Mouse (Mus musculus): ENCODE measurements around the gene Cd33.

Gene Cd33

DNA sequence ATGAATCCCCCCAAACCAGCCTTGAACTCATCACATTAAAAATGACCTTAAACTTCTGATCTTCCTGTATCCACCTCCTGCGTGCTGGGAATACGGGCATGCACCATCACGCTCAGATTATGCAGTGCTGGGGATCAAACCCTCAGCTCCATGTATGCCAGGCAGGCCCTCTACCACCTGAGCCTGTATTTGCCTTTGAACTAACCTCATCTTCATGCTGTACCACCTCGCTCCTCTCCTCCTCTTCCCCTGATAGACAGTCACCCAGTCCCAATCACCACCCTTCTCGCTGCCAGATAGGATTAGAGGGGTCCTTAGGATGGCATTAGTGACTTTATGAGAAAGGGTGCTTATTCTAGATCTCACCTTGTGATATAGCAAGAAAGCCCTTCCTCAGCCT lies 29.2 kb downstream of the Cd33 start:
- DNase-seq (ENCODE audit: low read depth, low spot score): no peak

- DNase-seq (ENCODE audit: low read depth, low spot score): no peak
These were observed 31.7 kb downstream of the Cd33 start for GRCm38 (mm10) chr7:43512519-43512918.

GRCm38 (mm10) chr7:43511707-43512478 lies 32.3 kb downstream of the Cd33 start:
- DNase-seq (ENCODE audit: low read depth, low spot score): no peak

DNA sequence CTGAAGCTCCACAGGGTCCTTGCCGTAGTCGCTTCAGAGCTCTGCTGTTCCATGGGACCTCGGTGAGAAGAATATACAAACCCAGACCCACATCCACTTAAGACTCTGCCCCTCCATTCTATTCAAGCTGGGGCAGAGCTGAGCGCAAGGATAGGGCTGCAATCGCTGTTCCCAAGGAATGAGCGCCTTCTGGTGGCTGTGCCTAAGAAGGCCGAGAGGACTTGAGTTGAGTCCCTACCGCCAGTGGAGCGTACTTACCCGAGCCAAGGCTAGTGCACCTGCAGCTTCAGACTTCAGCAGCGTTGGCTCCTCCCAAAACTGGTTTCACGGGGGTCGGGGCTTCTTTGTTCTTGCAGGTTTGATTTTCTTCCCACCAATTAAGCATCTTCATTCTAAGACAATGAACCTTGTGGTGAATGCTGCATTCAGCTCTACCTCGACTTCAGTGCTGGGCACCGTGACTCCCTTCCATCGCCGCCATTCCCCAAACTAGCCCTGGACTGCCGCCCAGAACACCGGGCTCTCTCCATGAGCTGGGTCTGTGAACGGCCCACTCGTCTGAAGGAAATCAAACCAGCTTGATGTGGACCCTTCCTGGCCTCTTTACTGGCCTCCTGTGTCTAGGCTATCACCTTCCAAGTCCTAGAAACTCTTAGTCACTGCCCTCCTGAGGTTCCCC lies 48.7 kb downstream of the Cd33 start:
- DNase-seq (ENCODE audit: low read depth, low spot score): peak; percentile 67

DNA sequence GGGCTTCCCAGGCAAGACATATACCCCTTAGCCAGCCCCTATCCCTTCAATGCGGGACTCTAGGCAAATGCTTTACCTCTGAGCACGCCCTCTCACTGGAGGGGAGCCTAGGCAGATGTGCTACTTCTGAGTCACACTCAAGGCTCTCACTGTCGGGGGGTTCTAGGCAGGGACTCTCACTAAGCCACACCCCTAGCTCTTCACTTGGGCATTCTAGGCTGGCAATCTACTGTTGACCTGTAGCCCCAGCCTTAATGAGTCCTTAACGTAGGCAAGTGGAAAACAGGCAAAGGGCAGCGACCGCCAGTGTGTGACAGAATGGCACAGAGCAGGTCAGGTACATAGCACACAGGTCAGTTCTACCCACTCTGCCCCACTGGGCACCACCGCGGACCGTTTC lies 53.4 kb downstream of the Cd33 start:
- DNase-seq (ENCODE audit: low read depth, low spot score): no peak

DNA sequence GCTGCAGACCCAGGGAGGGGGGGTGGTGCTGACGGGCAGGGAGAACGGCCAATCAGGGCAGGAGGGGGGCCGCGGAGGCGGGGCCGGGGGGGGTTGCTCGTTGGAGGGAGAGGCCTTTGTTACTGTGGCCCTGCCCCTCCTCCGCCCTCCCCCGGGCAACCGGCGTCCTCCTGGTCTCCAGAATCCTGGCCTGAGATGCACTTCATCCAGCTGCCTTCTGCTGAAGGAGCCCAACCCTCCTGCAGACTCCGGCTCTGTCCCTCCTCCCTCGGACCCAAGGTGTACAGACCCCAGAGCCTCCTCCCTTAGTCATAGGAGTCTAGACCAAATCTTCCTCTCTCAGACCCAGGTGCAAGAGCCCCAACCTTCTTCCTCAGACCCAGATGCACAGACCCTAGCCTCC lies 54.0 kb downstream of the Cd33 start:
- DNase-seq (ENCODE audit: low read depth, low spot score): no peak

DNA sequence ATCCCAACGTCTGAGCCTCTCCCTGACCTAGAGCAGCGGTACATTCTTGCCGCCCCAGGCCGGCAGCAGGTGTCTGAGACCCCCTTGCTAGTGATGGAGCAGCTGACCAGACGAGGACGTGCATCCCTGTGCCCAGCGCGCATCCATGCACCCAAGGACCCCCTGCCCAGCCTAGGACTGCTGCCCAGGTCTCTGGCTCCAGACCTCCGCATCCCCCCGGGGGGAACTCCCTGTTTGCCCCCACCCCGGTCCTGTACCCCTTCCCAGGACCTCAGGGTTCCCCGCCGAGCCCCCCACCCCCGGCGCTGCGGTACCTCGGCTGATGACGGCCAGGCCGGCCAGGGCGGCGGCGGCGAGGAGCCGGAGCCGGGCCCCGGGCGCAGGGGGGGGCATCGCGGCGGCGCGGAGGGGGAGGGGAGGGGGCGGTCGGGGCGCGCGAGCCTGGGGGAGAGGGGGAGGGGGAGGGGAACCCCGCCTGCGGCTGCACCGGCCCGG lies 54.5 kb downstream of the Cd33 start, which contains the start of gene Iglon5:
Iglon5 (minus strand) TSS at position 445 of the 495 bp plus-strand sequence.
- DNase-seq (ENCODE audit: low read depth, low spot score): no peak

GRCm38 (mm10) chr7:43488646-43489045 lies 55.6 kb downstream of the Cd33 start:
- no peak for DNase-seq (ENCODE audit: low read depth, low spot score)

DNA sequence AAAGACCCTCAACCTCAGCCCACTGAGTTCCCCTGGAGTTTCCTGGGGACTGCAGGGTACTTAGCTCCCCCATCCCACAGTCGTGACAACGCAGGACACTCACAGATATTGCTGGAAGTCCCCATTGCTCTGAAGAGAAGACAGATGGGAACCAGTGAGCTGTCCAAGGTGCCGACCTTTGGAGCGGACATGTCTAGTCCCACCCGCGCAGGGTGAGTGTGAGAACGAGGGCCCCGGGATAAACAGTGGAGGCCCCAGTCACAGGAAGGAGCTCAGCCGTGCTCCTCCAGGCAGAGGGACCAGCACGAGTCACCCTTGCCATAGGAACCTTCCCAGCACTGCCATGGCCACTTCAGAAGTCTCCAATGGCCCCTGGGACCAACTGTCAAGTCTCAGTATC lies 61.0 kb downstream of the Cd33 start:
- DNase-seq (ENCODE audit: low read depth, low spot score): no peak

GRCm38 (mm10) chr7:43482090-43482716 lies 62.0 kb downstream of the Cd33 start:
- no peak for DNase-seq (ENCODE audit: low read depth, low spot score)

GRCm38 (mm10) chr7:43481191-43481590 lies 63.0 kb downstream of the Cd33 start:
- peak; percentile 70 for DNase-seq (ENCODE audit: low read depth, low spot score)

DNA sequence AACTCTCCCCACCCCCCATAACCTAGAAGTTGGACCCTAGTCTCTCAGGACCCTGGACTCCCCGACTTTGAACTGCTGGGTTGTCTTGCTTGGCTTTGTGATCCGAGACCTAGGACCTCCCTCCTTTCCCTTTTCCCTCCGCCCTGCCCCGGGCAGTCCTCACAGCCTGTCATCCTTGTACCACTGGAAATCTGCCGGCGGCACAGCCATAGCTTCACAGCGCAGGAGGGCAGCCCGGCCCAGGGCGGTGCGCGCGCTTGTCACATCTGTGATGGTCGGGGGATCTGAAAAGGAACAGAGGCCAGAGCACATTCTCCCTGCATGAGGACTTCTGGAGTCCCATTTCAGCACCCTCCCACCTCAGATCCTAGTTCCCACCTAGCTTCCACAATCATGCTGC lies 67.9 kb downstream of the Cd33 start:
- DNase-seq (ENCODE audit: low read depth, low spot score): no peak

DNA sequence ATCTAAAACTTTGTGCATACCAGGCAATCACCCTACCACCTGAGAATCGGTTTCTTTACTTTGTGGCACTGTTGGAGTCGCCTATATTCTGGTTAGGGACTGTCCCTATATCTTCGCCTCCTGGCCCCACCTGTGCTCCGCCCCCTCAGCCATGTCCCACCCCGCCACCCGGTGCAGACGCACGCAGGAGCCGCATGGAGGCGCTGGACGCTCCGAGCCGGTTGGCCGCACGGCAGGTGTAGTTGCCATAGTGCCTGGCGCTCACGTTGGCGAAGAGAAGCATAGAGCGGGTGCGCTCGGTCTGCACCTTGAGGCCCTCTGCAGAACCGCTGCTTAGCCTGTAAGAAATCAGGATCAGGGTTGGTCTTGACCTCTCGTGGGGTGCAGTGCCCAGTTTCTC lies 68.5 kb downstream of the Cd33 start:
- DNase-seq (ENCODE audit: low read depth, low spot score): peak; percentile 81

Data from CD4-positive, CD25-positive, alpha-beta regulatory T cell, adult 2 months (primary cell).